Mouse (Mus musculus) liver (tissue): ENCODE data around the gene Med12.

Source experiments
- DNase-seq: peaks from one replicate; pipeline ENCODE4 v3.0.0-alpha.2; 2020; ENCODE audit warnings: mixed read lengths

Gene Med12

DNA sequence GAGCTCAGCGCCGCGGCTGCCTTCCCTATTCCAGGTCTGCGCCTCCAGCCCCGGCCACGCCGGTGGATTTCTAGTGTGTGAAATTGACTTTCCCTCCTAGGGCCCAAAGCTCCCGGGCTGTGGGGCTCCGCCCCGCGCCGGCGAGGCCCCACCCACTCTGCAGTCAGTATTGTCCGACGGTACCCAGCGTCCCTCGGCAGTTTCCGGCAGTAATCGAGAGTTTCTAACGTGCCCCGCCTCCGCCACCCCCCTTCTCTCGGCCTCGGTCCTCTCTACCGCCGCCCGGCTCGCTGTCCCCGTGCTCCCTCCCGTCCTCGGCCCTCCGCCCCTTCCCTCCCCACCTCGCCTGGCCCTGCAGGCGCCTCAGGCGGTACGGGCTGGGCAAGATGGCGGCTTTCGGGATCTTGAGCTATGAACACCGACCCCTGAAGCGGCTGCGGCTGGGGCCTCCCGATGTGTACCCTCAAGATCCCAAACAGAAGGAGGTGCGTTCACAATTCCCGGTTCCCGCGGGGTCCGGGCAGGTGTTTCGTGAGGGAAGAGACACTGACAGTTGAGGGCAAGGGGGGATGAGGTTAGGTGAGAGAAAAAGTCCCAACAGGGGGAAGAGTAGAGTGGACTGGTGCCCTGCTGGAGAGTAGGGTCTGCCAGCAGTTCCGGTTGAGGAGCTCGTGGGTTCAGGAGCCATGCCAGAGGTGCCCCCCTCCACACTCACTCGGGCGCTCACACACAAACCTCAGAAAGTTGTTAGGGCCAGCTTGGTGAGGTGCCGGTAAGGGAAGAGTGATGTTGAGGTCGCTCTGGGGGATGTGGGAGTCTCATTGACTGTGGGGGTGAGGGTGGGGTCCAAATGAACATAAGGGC is at the start of gene Med12:
Gene Med12, plus strand, starts transcription at position 156 of the 864 bp plus-strand sequence.
- peak; percentile 95 for DNase-seq

DNA sequence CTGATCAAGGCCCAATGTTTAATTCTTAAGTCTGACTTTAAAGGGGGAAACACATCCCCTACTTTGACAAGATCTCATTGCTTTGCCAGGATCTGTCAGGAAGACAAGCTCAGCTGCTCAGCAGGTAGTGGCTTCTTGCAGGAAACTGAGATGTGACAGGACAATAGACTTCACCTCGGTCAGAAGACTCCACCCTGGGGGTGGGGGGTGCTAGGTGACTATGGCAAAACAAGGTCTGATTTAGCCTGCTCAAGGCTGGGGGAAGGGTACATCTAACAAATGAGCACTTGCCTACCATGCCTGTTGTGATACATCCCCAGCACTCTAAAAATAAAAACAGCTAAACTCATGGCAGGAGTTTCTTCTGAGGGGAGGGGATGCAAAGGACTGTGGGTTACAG is 28.8 kb upstream of the Med12 start:
- DNase-seq = no peak

DNA sequence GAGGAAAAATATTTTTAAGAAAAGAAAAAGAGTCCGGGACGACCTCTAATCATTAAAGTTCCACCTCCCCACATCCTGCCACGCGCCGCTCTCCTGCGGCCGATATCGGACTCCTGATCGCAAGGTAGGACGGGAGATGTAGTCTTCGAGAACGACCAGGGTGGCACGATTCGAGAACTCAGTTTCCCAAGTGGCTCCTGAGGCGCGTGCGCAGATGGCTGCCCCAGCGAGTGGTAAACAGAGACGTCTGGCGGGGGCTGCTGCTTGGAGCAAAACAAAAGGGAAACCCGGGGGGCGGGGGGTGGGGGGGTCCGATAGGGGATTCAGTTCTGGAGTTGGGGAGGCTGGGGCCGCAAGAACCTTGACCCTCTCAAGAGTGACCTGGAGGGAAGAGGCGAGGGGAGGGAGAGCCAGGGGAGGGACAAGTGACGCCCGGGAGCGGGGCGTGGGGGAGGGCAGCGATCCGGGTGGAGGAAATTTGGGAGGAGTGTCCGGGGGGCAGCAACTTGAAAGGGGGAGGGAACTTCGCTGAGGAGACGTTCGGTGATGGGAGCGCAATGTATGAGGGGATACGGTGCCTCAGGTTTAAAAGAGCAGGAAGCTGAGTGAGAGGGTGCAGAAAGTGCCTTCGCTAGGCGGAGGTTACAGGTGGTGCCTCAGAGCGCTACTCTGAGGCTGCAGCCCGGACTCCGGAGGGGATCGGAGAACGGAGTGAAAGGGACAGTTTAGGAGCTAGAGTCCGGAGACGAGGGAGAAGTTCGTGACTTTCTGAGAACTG is 19.7 kb upstream of the Med12 start, which contains the start of gene Foxo4:
Gene Foxo4, plus strand, starts transcription at position 577 of the 778 bp plus-strand sequence.
- DNase-seq = peak; percentile 90

DNA sequence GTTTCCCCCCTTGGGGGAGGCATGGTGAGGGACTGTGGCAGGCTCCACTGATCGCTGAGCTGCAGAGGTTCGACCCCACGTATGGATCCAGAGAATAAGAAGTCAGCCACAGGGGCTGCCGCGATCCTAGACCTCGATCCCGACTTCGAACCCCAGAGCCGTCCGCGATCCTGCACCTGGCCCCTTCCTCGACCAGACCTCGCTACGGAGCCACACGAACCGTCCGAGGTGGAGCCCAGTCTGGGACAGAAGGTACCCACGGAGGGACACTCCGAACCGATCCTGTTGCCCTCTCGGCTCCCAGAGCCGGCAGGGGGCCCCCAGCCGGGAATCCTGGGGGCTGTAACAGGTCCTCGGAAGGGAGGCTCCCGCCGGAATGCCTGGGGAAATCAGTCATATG is 19.1 kb upstream of the Med12 start:
- peak; percentile 33 for DNase-seq

DNA sequence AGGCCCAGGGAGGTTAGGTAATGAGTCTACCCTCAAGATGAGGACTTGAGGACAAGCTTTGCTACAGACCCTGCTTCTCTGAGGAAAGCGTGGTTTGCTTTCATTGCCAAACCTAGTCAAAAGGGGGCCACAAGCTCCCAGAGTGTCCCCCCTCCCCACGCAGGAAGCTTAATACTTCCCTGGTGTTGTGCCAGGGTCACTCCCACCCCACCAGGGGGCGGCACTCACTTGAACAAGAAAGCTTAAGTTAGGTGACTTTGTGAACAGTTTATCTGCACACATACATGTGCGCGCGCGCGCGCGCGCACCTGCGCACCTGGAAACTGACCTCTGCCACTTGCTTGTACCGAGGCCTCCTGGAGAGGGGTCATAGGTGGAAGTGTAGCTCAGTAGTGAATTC is 17.2 kb upstream of the Med12 start:
- peak; percentile 53 for DNase-seq

- peak; percentile 27 for DNase-seq
Observed at GRCm38 (mm10) chrX:101260441-101261325, 13.1 kb upstream of the Med12 start.

GRCm38 (mm10) chrX:101263892-101264291 is 9.9 kb upstream of the Med12 start, which contains the start of gene Gm614:
Gene Gm614, minus strand, starts transcription at chrX:101263992.
- no peak for DNase-seq

DNA sequence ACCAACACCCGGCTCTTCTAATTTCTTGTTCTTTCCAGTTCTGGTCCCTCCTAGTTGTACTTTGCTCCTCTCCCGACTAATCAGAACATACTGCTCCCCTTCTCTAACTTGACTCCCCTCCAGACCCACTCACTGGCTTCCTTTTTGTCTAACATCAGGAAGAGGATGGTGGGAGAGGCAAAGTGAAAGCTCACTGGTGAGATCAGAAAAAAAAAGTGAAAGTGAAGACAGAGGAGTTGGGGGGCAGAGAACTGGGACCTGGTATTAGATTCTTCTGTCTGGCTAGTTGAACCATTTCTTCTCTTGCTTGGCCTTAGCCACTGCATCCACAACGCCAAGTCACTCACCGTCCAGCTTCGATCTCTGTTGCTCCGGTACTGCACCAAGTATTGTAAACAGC is 7.2 kb upstream of the Med12 start:
- no peak for DNase-seq

GRCm38 (mm10) chrX:101268025-101268754 is 5.6 kb upstream of the Med12 start, which contains the start of gene Il2rg:
Gene Il2rg, minus strand, starts transcription at chrX:101268255.
- DNase-seq = no peak

DNA sequence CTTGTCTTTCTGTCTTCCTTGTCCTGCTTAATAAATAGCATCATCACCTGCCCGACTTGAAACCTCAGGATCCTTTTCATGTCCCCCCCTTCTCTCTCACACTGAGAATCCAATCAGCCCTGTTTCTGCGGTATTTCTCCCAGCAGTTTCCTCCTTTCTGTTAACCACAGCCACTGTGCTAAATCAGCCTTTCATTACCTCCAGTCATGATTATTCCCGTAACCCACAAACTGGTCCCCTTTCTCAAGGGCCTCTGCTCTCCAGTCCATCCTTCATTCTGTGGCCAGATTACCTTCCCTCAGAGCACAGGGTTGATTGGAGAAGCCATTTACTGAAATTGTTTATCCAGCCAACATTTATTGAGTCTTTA is 5.1 kb upstream of the Med12 start, which contains the start of gene Gm20489:
Gene Gm20489, minus strand, starts transcription at position 269 of the 370 bp plus-strand sequence.
- no peak for DNase-seq

DNA sequence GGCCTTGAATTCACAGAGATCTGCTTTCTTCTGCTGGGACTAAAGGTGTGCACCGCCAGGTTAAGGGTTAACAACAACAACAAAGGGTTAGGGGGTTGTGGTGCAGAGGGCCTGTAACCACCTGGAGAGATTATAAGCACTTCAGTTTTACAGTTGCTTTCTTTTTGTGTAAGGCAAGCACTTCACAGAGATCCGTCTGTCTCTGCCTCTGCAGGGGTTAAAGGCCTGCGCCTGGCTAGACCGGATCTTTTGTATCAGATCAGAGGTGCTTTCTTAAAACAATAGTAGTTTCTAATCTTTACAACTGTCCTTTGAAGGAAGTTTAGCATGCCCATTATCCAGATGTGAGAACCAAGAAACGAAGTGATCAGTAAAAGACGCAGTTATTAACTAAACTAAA is 420 bp upstream of the Med12 start:
- no peak for DNase-seq

GRCm38 (mm10) chrX:101282813-101283212 is 9.0 kb downstream of the Med12 start:
- DNase-seq = no peak

GRCm38 (mm10) chrX:101285534-101285933 is 11.7 kb downstream of the Med12 start:
- DNase-seq = peak; percentile 80

- no peak for DNase-seq
Observed at GRCm38 (mm10) chrX:101285953-101286670, 12.3 kb downstream of the Med12 start.

DNA sequence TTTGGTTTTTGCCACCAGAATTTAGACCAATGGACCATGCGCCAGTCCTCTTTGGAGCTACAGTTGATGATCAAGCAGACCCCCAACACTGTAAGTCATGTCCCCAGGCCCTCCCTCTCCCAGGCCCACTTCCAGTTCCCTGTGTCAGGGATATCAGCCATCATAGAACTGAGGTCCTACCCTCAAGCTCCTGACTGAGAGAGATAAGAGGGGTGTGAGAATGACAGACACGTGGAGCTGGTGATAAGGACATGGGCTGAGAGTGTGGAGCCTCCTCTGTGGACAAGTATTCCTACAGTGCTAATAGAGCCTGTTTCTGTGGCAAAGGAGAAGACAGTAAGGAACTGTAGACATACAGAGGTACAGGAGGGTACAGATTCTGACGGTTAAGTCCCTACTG is 13.7 kb downstream of the Med12 start:
- DNase-seq = peak; percentile 74

GRCm38 (mm10) chrX:101288432-101288831 is 14.6 kb downstream of the Med12 start:
- peak; percentile 37 for DNase-seq

DNA sequence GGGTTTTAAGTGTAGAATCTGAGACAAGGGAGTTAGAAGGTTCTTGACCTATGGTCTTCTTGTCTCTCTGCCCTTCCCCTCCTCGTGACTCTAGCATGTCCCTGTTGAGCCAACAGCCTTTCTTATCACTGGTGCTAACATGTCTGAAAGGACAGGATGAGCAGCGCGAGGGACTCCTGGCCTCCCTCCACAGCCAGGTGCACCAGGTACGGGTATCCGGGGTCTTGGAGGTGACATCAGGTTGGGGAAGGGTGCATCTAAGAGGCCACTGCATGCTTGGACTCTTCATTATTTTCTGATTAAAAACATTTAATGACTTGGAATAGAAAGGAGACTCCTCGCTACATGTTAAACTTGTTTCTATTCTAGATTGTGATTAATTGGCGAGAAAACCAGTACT is 15.2 kb downstream of the Med12 start:
- no peak for DNase-seq

DNA sequence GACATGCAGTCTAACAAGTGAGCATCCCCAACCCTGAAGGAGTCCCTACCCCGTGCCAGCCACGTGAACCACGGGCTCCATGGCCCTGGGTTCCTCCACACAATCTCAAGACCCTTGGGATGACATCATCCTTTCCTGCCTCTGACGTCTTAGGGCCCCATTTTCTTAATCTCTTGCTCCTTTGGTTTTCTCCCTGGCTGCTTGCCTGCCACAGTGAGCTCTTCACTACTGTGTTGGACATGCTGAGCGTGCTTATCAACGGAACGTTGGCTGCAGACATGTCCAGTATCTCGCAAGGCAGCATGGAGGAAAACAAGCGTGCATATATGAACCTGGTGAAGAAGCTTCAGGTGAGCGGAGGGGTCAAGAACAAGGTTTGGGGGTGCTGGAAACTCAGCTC is 16.3 kb downstream of the Med12 start:
- peak; percentile 41 for DNase-seq

GRCm38 (mm10) chrX:101299055-101299454 is 25.2 kb downstream of the Med12 start, which contains the start of gene Nlgn3:
Gene Nlgn3, plus strand, starts transcription at chrX:101299168.
- DNase-seq = peak; percentile 14

DNA sequence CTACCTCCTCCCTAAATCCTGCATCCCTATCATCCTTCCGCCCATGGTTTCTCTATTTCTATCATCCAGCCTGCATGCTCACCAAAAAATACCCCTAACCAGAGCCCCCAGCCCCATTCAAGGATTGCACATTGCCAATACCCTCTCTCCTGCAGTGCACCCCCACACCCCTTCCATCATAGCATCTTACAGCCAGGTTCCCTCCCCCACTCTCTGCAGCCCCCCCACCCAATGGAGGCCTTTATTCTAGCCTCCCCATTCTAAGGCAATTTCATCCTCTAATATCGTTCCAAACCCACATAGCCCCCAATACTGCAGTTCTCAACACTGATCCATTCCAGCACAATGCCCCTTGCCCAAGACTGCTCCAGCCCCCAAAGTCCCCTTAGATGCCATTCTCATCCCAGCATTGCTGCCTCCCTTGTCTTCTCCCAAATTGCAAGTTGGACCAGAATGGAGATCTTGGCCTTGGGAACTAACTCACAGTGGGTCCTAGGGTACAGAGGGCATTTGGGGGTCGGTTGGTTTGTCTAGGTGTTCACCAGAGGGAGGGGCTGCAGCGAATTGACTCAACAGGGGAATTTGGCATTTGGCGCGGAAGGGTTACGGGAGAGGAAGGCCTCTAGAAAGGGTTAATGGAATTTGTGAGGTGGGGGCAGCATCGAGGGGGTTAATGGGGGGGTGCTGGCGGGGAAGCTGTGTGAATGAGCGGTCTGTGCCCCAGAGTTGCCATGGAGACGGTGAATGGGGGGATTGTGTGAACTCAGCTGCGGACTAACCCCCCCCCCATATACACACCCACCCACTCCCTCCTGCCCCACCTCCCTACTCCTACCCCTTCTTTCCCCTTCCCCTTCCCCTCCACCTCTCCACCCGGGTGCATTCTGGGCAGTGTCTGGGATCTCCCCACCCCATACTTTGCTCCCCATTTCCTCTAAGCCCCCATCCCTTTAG is 25.9 kb downstream of the Med12 start:
- no peak for DNase-seq
